ENCODE assay signal across 10 mouse cellular contexts in genomic region chr10:127663590-127663989, GRCm38 (mm10). TPM values are rescaled to one million over a fixed set of nuclear protein-coding genes. Genes with fewer than 3 reads are reported as not detected.
DNase-seq lines count a peak whose midpoint lies in the region; ATAC-seq and TF ChIP-seq lines count a peak whose summit lies in the region.
"Had no signal": no experiment of that assay in that cellular context is flagged by ENCODE, and none has a peak within 500 bp of the region (broad histone marks: within the 10 kb centered on the region; RNA-seq: fewer than 3 reads in every experiment).

No protein-coding gene starts in this region.

- TF ChIP-seq POLR2A in limb, embryonic 14.5 days (IDR thresholded peaks at IDR 0.05; ENCODE audit: borderline replicate concordance, extremely low read depth, insufficient read depth, insufficient read length) = no peak

- no peak overlapping the region for H3K27ac ChIP-seq in forebrain, embryonic 10.5 days
- H3K27ac ChIP-seq in forebrain, postnatal 0 days (ENCODE audit: low read depth, low read length) = no peak overlapping the region
- peak overlapping the region; percentile 99 for H3K27ac ChIP-seq in layer of hippocampus, adult 2 months
- H3K27ac ChIP-seq in limb, embryonic 14.5 days (replicated peaks; ENCODE audit: low read depth, low read length) = peak overlapping the region; percentile 63; the same call in 1 of the 2 replicates
- H3K27ac ChIP-seq: hindbrain, postnatal 0 days had no signal

- H3K9ac ChIP-seq in forebrain, postnatal 0 days = no peak overlapping the region
- 0 out of 2 replicates have a peak overlapping the region, but pooled peaks have one; percentile 79 for H3K9ac ChIP-seq in limb, embryonic 14.5 days (ENCODE audit: low read depth, low read length, severe bottlenecking)

- peaks cover 28% of the 10 kb centered on the region for H3K36me3 ChIP-seq in forebrain, embryonic 10.5 days (replicated peaks)
- H3K36me3 ChIP-seq in forebrain, postnatal 0 days (ENCODE audit: insufficient read depth) = 0 out of 2 replicates have a peak, but pooled peaks cover 4% of the 10 kb centered on the region
- peaks cover 63% of the 10 kb centered on the region for H3K36me3 ChIP-seq in G1E (replicated peaks)
- peaks cover 47% of the 10 kb centered on the region for H3K36me3 ChIP-seq in limb, embryonic 14.5 days (ENCODE audit: control insufficient read depth, insufficient read depth, low read length)

- H3K4me1 ChIP-seq in forebrain, embryonic 10.5 days = peaks cover 85% of the 10 kb centered on the region
- H3K4me1 ChIP-seq in forebrain, postnatal 0 days (ENCODE audit: insufficient read depth) = peaks cover 18% of the 10 kb centered on the region
- peaks cover 92% of the 10 kb centered on the region for H3K4me1 ChIP-seq in G1E (ENCODE audit: insufficient read depth, low read depth, low read length)
- peaks cover 49% of the 10 kb centered on the region for H3K4me1 ChIP-seq in limb, embryonic 14.5 days (ENCODE audit: control insufficient read depth, insufficient read depth, low read length)

- H3K9me3 ChIP-seq in forebrain, embryonic 10.5 days = no peaks in the 10 kb centered on the region
- H3K9me3 ChIP-seq in forebrain, postnatal 0 days (ENCODE audit: low read length) = no peaks in the 10 kb centered on the region
- no peaks in the 10 kb centered on the region for H3K9me3 ChIP-seq in G1E (replicated peaks)
- no peaks in the 10 kb centered on the region for H3K9me3 ChIP-seq in limb, embryonic 14.5 days (ENCODE audit: control insufficient read depth, low read length)

- H3K4me2 ChIP-seq in forebrain, postnatal 0 days (ENCODE audit: low read depth) = no peak overlapping the region
- peak overlapping the region; percentile 54 for H3K4me2 ChIP-seq in limb, embryonic 14.5 days (replicated peaks; ENCODE audit: low read depth, low read length, severe bottlenecking)

- peak overlapping the region; percentile 61; the same call in 1 of the 2 replicates for H3K4me3 ChIP-seq in forebrain, embryonic 10.5 days
- H3K4me3 ChIP-seq in forebrain, postnatal 0 days (ENCODE audit: low read depth, low read length) = no peak overlapping the region
- peak overlapping the region; percentile 85; the same call in 1 of the 2 replicates for H3K4me3 ChIP-seq in layer of hippocampus, adult 2 months
- peak overlapping the region; percentile 93; the same call in 1 of the 2 replicates for H3K4me3 ChIP-seq in G1E (ENCODE audit: low read depth, low read length)
- H3K4me3 ChIP-seq in limb, embryonic 14.5 days (replicated peaks; ENCODE audit: low read length) = peak overlapping the region; percentile 55

- WGBS in forebrain, embryonic 10.5 days = 13% methylated on average over 5 of the region's 5 CpGs
- 39% methylated on average over 5 of the region's 5 CpGs for WGBS in forebrain, postnatal 0 days
- WGBS in limb, embryonic 14.5 days = 20% methylated on average over 5 of the region's 5 CpGs

- no peak for ATAC-seq in forebrain, postnatal 0 days
- no peak for ATAC-seq in G1E (ENCODE audit: extremely low read depth, insufficient number of reproducible peaks, low FRiP score, poor library complexity, severe bottlenecking)
- no peak for ATAC-seq in limb, embryonic 14.5 days (ENCODE audit: low FRiP score, low read depth)
- ATAC-seq: hindbrain, postnatal 0 days had no signal

- DNase-seq in forebrain, embryonic 10.5 days (ENCODE audit: extremely low spot score, low spot score) = no peak
- DNase-seq in forebrain, postnatal 0 days = no peak
- no peak for DNase-seq in layer of hippocampus, adult 2 months (ENCODE audit: low spot score in 2 of 2)
- no peak for DNase-seq in layer of hippocampus, adult 18-20 months (ENCODE audit: low spot score in 2 of 2)
- no peak for DNase-seq in G1E (ENCODE audit: low spot score)
- peak; percentile 42 for DNase-seq in limb, embryonic 14.5 days (ENCODE audit: low spot score)
- no peak for DNase-seq in left cerebral cortex, adult 11 months (ENCODE audit: low spot score)
- DNase-seq in right cerebral cortex, adult 18-20 months = no peak
- DNase-seq: gastrocnemius, postnatal 25 days had no signal

- H3K27me3 ChIP-seq in forebrain, embryonic 10.5 days (ENCODE audit: poor library complexity, severe bottlenecking) = peaks cover 100% of the 10 kb centered on the region
- H3K27me3 ChIP-seq in forebrain, postnatal 0 days (ENCODE audit: insufficient read depth, low read length) = peaks cover 25% of the 10 kb centered on the region
- H3K27me3 ChIP-seq in G1E (ENCODE audit: insufficient read depth, low read length) = no peaks in the 10 kb centered on the region
- no peaks in the 10 kb centered on the region for H3K27me3 ChIP-seq in limb, embryonic 14.5 days (ENCODE audit: control insufficient read depth, insufficient read depth, low read length)

- TF ChIP-seq CTCF in forebrain, postnatal 0 days (IDR thresholded peaks at IDR 0.05; ENCODE audit: low read depth) = no peak
- no peak for TF ChIP-seq CTCF in layer of hippocampus, adult 2 months (conservative IDR thresholded peaks at IDR 0.05)
- no peak for TF ChIP-seq CTCF in G1E (IDR thresholded peaks at IDR 0.05; ENCODE audit: low read depth, low read length)

RNA-seq across cellular contexts. Expression of gene Nemp1, which starts 3.1 kb away (rescaled TPM):
- polyA plus RNA-seq in forebrain, embryonic 10.5 days (2016; fragmentation: Nextera tagmentation; extraction: Ambion mirVana) = 9.9 and 10.0 TPM in 2 replicates
- total RNA-seq in forebrain, postnatal 0 days (2014; rRNA removed) = 3.4 and 6.1 TPM in 2 replicates
- 2.8 and 3.2 TPM in 2 replicates for polyA plus RNA-seq in forebrain, postnatal 0 days (2015; fragmentation: Nextera tagmentation; extraction: Ambion mirVana)
- total RNA-seq in layer of hippocampus, adult 2 months (2021) = 1 to 10 TPM; 5.8 to 6.8 TPM
- 1 to 10 TPM; 6.6 to 6.7 TPM for total RNA-seq in layer of hippocampus, adult 18-20 months (2021)
- total RNA-seq in G1E (2014; fragmentation: Nextera tagmentation) = 41.9 and 57.6 TPM in 2 replicates
- total RNA-seq in G1E (2017) = 36.2 and 40.4 TPM in 2 replicates
- 5.5 and 5.6 TPM in 2 replicates for polyA plus RNA-seq in G1E (2012)
- 12.3 and 13.9 TPM in 2 replicates for polyA plus RNA-seq in limb, embryonic 14.5 days (2012; rRNA removed)
- 9.0 and 10.2 TPM in 2 replicates for polyA plus RNA-seq in limb, embryonic 14.5 days (2014; fragmentation: Nextera tagmentation; extraction: Ambion mirVana)

RNA-seq across cellular contexts. Expression of gene Nab2, which starts 4.8 kb away (rescaled TPM):
- polyA plus RNA-seq in forebrain, embryonic 10.5 days (2016; fragmentation: Nextera tagmentation; extraction: Ambion mirVana) = 5.6 and 6.2 TPM in 2 replicates
- 12.9 and 14.4 TPM in 2 replicates for total RNA-seq in forebrain, postnatal 0 days (2014; rRNA removed)
- polyA plus RNA-seq in forebrain, postnatal 0 days (2015; fragmentation: Nextera tagmentation; extraction: Ambion mirVana) = 4.5 and 4.8 TPM in 2 replicates
- 10 to 100 TPM; 44.0 to 44.4 TPM for total RNA-seq in layer of hippocampus, adult 2 months (2021)
- 10 to 100 TPM; 54.8 to 55.6 TPM for total RNA-seq in layer of hippocampus, adult 18-20 months (2021)
- total RNA-seq in G1E (2014; fragmentation: Nextera tagmentation) (28.6 and 31.6 TPM in 2 replicates), G1E (2017) (41.0 and 41.8 TPM in 2 replicates)
- 92.3 and 106 TPM in 2 replicates for polyA plus RNA-seq in G1E (2012)
- polyA plus RNA-seq in limb, embryonic 14.5 days (2012; rRNA removed) = 64.5 and 68.3 TPM in 2 replicates
- 16.4 and 19.9 TPM in 2 replicates for polyA plus RNA-seq in limb, embryonic 14.5 days (2014; fragmentation: Nextera tagmentation; extraction: Ambion mirVana)

RNA-seq across cellular contexts. Expression of gene Stat6, which starts 20.8 kb away (rescaled TPM):
- polyA plus RNA-seq in forebrain, embryonic 10.5 days (2016; fragmentation: Nextera tagmentation; extraction: Ambion mirVana) = 7.3 and 7.7 TPM in 2 replicates
- total RNA-seq in forebrain, postnatal 0 days (2014; rRNA removed) = 4.6 and 5.4 TPM in 2 replicates
- 4.3 and 4.4 TPM in 2 replicates for polyA plus RNA-seq in forebrain, postnatal 0 days (2015; fragmentation: Nextera tagmentation; extraction: Ambion mirVana)
- total RNA-seq in layer of hippocampus, adult 2 months (2021) = 1 to 10 TPM; 6.4 to 6.7 TPM
- 1 to 10 TPM; 5.7 to 7.3 TPM for total RNA-seq in layer of hippocampus, adult 18-20 months (2021)
- total RNA-seq in G1E (2014; fragmentation: Nextera tagmentation) (44.0 and 55.0 TPM in 2 replicates), G1E (2017) (84.0 and 90.5 TPM in 2 replicates)
- polyA plus RNA-seq in G1E (2012) = 65.5 and 69.5 TPM in 2 replicates
- polyA plus RNA-seq in limb, embryonic 14.5 days (2012; rRNA removed) = 30.7 and 33.5 TPM in 2 replicates
- polyA plus RNA-seq in limb, embryonic 14.5 days (2014; fragmentation: Nextera tagmentation; extraction: Ambion mirVana) = 22.2 and 24.6 TPM in 2 replicates

RNA-seq across cellular contexts. Expression of gene Myo1a, which starts 41.4 kb away (rescaled TPM):
- polyA plus RNA-seq in forebrain, embryonic 10.5 days (2016; fragmentation: Nextera tagmentation; extraction: Ambion mirVana) = 0.40 and 0.44 TPM in 2 replicates
- total RNA-seq in forebrain, postnatal 0 days (2014; rRNA removed) = 0.15 and 0.29 TPM in 2 replicates
- 0.28 and 0.35 TPM in 2 replicates for polyA plus RNA-seq in forebrain, postnatal 0 days (2015; fragmentation: Nextera tagmentation; extraction: Ambion mirVana)
- total RNA-seq in layer of hippocampus, adult 2 months (2021) = 1 to 10 TPM in 1 of 2 experiments, under 1 TPM in 1; 0.59 to 1.1 TPM
- 1 to 10 TPM in 1 of 2 experiments, under 1 TPM in 1; 0.79 to 1.7 TPM for total RNA-seq in layer of hippocampus, adult 18-20 months (2021)
- total RNA-seq in G1E (2014; fragmentation: Nextera tagmentation) (0.23 and 3.1 TPM in 2 replicates), G1E (2017) (0.16 and 0.23 TPM in 2 replicates)
- polyA plus RNA-seq in G1E (2012) = 0.09 TPM in 1 of 2 replicates, not detected in the other
- 1.2 and 1.7 TPM in 2 replicates for polyA plus RNA-seq in limb, embryonic 14.5 days (2012; rRNA removed)
- 0.30 and 0.48 TPM in 2 replicates for polyA plus RNA-seq in limb, embryonic 14.5 days (2014; fragmentation: Nextera tagmentation; extraction: Ambion mirVana)

RNA-seq across cellular contexts. Expression of gene Lrp1, which starts 42.6 kb away (rescaled TPM):
- 66.5 and 67.4 TPM in 2 replicates for polyA plus RNA-seq in forebrain, embryonic 10.5 days (2016; fragmentation: Nextera tagmentation; extraction: Ambion mirVana)
- 183 and 228 TPM in 2 replicates for total RNA-seq in forebrain, postnatal 0 days (2014; rRNA removed)
- polyA plus RNA-seq in forebrain, postnatal 0 days (2015; fragmentation: Nextera tagmentation; extraction: Ambion mirVana) = 42.2 and 70.4 TPM in 2 replicates
- total RNA-seq in layer of hippocampus, adult 2 months (2021) = 100 to 1,000 TPM; 288 to 310 TPM
- 100 to 1,000 TPM; 284 to 294 TPM for total RNA-seq in layer of hippocampus, adult 18-20 months (2021)
- 0.30 TPM in 1 of 2 replicates, not detected in the other for total RNA-seq in G1E (2014; fragmentation: Nextera tagmentation)
- total RNA-seq in G1E (2017) = 0.06 and 0.27 TPM in 2 replicates
- 0.67 and 0.86 TPM in 2 replicates for polyA plus RNA-seq in G1E (2012)
- polyA plus RNA-seq in limb, embryonic 14.5 days (2012; rRNA removed) = 261 and 271 TPM in 2 replicates
- polyA plus RNA-seq in limb, embryonic 14.5 days (2014; fragmentation: Nextera tagmentation; extraction: Ambion mirVana) = 146 and 172 TPM in 2 replicates

Comparison
In these comparisons a context has a peak if more than half of its experiments do, and no peak if none do; other contexts are left out.
1. H3K27ac ChIP-seq: peak in layer of hippocampus, adult 2 months (single experiment) and limb, embryonic 14.5 days (single experiment); none in forebrain, embryonic 10.5 days (single experiment) and forebrain, postnatal 0 days (single experiment).